Mouse (Mus musculus) forebrain, embryonic 10.5 days (tissue): Measurements from ENCODE around the gene Slc4a4. TPM values are rescaled to one million over a fixed set of nuclear protein-coding genes. Genes with fewer than 3 reads are reported as not detected.

Experiments
- DNase-seq: peaks from one replicate; pipeline ENCODE4 v3.0.0-alpha.2; 2017; ENCODE audit warnings: low spot score; ENCODE audit errors: extremely low spot score
- H3K27ac ChIP-seq: fragments of 300-500 bp; sonication (generic); 2 replicates; pipeline ENCODE4 v1.5.1; 2016; ENCODE audit warnings: mild to moderate bottlenecking
- H3K27me3 ChIP-seq: fragments of 300-500 bp; sonication (generic); 2 replicates; pipeline ENCODE4 v1.6.1; 2016; ENCODE audit warnings: mild to moderate bottlenecking; ENCODE audit not compliant: poor library complexity, severe bottlenecking
- H3K36me3 ChIP-seq: fragments of 300-500 bp; sonication (generic); replicated peaks from 2 replicates; pipeline ENCODE4 v1.6.1; 2016; ENCODE audit warnings: mild to moderate bottlenecking, moderate library complexity
- H3K4me1 ChIP-seq: fragments of 300-500 bp; sonication (generic); 2 replicates; pipeline ENCODE4 v1.6.1; 2016
- H3K4me3 ChIP-seq: fragments of 300-500 bp; sonication (generic); 2 replicates; pipeline ENCODE4 v1.5.1; 2016; ENCODE audit warnings: mild to moderate bottlenecking, moderate library complexity
- H3K9me3 ChIP-seq: fragments of 300-500 bp; sonication (generic); 2 replicates; pipeline ENCODE4 v1.6.1; 2016; ENCODE audit warnings: mild to moderate bottlenecking, moderate library complexity
- WGBS: fragments of 180-500 bp; shearing (Covaris S2); methylation state at CpG from one replicate; pipeline ENCODE4 v1.1.7; 2016; 5-methylcytosine and 5-hydroxymethylcytosine counted together
- polyA plus RNA-seq: library from polyadenylated mRNA; unstranded; fragments of >200 nt; fragmentation: Nextera tagmentation; extraction: Ambion mirVana; gene quantifications from 2 replicates; pipeline ENCODE4 v1.2.1, GENCODE M21; 2016

The Slc4a4 gene
- polyA plus RNA-seq, 1 experiment from 2014 or later, result 1.3 TPM

GRCm38 (mm10) chr5:89209973-89210703 is 323.5 kb downstream of the Slc4a4 start:
- Histone ChIP-seq H3K27me3 (no peaks in the 10 kb centered on the region), H3K36me3 (no peaks in the 10 kb centered on the region), H3K4me3 (no peak overlapping the region), H3K27ac (no peak overlapping the region), H3K4me1 (no peaks in the 10 kb centered on the region), H3K9me3 (no peaks in the 10 kb centered on the region)
- DNase-seq, result no peak
- 88% methylated on average over 7 of the region's 7 CpGs for WGBS

- WGBS, result 76% methylated on average over 1 of the region's 1 CpGs
- Histone ChIP-seq H3K9me3 (no peaks in the 10 kb centered on the region), H3K36me3 (no peaks in the 10 kb centered on the region), H3K27ac (no peak overlapping the region), H3K4me1 (no peaks in the 10 kb centered on the region), H3K4me3 (no peak overlapping the region), H3K27me3 (no peaks in the 10 kb centered on the region)
- no peak for DNase-seq
Measured at GRCm38 (mm10) chr5:89211057-89211456, 324.4 kb downstream of the Slc4a4 start.

- Histone ChIP-seq H3K27ac (no peak overlapping the region), H3K9me3 (no peaks in the 10 kb centered on the region), H3K4me1 (peaks cover 9% of the 10 kb centered on the region), H3K36me3 (no peaks in the 10 kb centered on the region), H3K4me3 (no peak overlapping the region), H3K27me3 (no peaks in the 10 kb centered on the region)
- no peak for DNase-seq
- 89% methylated on average over 8 of the region's 8 CpGs for WGBS
Measured at GRCm38 (mm10) chr5:89218222-89218621, 331.6 kb downstream of the Slc4a4 start.

- Histone ChIP-seq H3K9me3 (no peaks in the 10 kb centered on the region), H3K36me3 (no peaks in the 10 kb centered on the region), H3K27ac (no peak overlapping the region), H3K27me3 (no peaks in the 10 kb centered on the region), H3K4me1 (peaks cover 14% of the 10 kb centered on the region), H3K4me3 (no peak overlapping the region)
- WGBS, result 85% methylated on average over 6 of the region's 6 CpGs
- DNase-seq, result no peak
Measured at GRCm38 (mm10) chr5:89218709-89219108, 332.1 kb downstream of the Slc4a4 start.

GRCm38 (mm10) chr5:89221658-89222057 is 335.0 kb downstream of the Slc4a4 start:
- DNase-seq, result no peak
- Histone ChIP-seq H3K4me1 (peaks cover 16% of the 10 kb centered on the region), H3K9me3 (no peaks in the 10 kb centered on the region), H3K36me3 (no peaks in the 10 kb centered on the region), H3K4me3 (no peak overlapping the region), H3K27ac (no peak overlapping the region), H3K27me3 (no peaks in the 10 kb centered on the region)
- 67% methylated on average over 1 of the region's 1 CpGs for WGBS

GRCm38 (mm10) chr5:89223061-89223740 is 336.6 kb downstream of the Slc4a4 start:
- DNase-seq, result no peak
- Histone ChIP-seq H3K9me3 (no peaks in the 10 kb centered on the region), H3K27ac (no peak overlapping the region), H3K36me3 (no peaks in the 10 kb centered on the region), H3K27me3 (no peaks in the 10 kb centered on the region), H3K4me1 (peaks cover 16% of the 10 kb centered on the region), H3K4me3 (no peak overlapping the region)
- whole genome bisulfite sequencing, result 65% methylated on average over 10 of the region's 10 CpGs

- Histone ChIP-seq H3K4me1 (peaks cover 16% of the 10 kb centered on the region), H3K27me3 (no peaks in the 10 kb centered on the region), H3K9me3 (no peaks in the 10 kb centered on the region), H3K27ac (no peak overlapping the region), H3K4me3 (no peak overlapping the region), H3K36me3 (no peaks in the 10 kb centered on the region)
- DNase-seq, result no peak
- 82% methylated on average over 9 of the region's 9 CpGs for WGBS
Measured at GRCm38 (mm10) chr5:89223744-89224368, 337.2 kb downstream of the Slc4a4 start.

- Histone ChIP-seq H3K27me3 (no peaks in the 10 kb centered on the region), H3K36me3 (no peaks in the 10 kb centered on the region), H3K9me3 (no peaks in the 10 kb centered on the region), H3K27ac (no peak overlapping the region), H3K4me1 (peaks cover 10% of the 10 kb centered on the region), H3K4me3 (no peak overlapping the region)
- no peak for DNase-seq
- WGBS, result 86% methylated on average over 2 of the region's 2 CpGs
Measured at GRCm38 (mm10) chr5:89227948-89228347, 341.3 kb downstream of the Slc4a4 start.

GRCm38 (mm10) chr5:89229606-89230005 is 343.0 kb downstream of the Slc4a4 start:
- Histone ChIP-seq H3K27me3 (no peaks in the 10 kb centered on the region), H3K4me1 (no peaks in the 10 kb centered on the region), H3K27ac (no peak overlapping the region), H3K4me3 (no peak overlapping the region), H3K36me3 (no peaks in the 10 kb centered on the region), H3K9me3 (no peaks in the 10 kb centered on the region)
- 94% methylated on average over 5 of the region's 5 CpGs for WGBS
- no peak for DNase-seq

- Histone ChIP-seq H3K9me3 (no peaks in the 10 kb centered on the region), H3K4me3 (no peak overlapping the region), H3K27me3 (no peaks in the 10 kb centered on the region), H3K4me1 (no peaks in the 10 kb centered on the region), H3K36me3 (no peaks in the 10 kb centered on the region), H3K27ac (no peak overlapping the region)
- WGBS, result 88% methylated on average over 7 of the region's 7 CpGs
- no peak for DNase-seq
Measured at GRCm38 (mm10) chr5:89232313-89232712, 345.7 kb downstream of the Slc4a4 start.

GRCm38 (mm10) chr5:89251806-89252205 is 365.2 kb downstream of the Slc4a4 start:
- no peak for DNase-seq
- 84% methylated on average over 5 of the region's 5 CpGs for WGBS
- no peak overlapping the region for H3K4me3 ChIP-seq
- H3K27ac ChIP-seq, result no peak overlapping the region
- H3K9me3 ChIP-seq, result no peaks in the 10 kb centered on the region
- no peaks in the 10 kb centered on the region for H3K27me3 ChIP-seq
- no peaks in the 10 kb centered on the region for H3K36me3 ChIP-seq
- H3K4me1 ChIP-seq, result no peaks in the 10 kb centered on the region

- no peaks in the 10 kb centered on the region for H3K36me3 ChIP-seq
- no peak overlapping the region for H3K4me3 ChIP-seq
- WGBS, result 94% methylated on average over 9 of the region's 9 CpGs
- no peaks in the 10 kb centered on the region for H3K4me1 ChIP-seq
- DNase-seq, result no peak
- H3K27ac ChIP-seq, result no peak overlapping the region
- H3K9me3 ChIP-seq, result no peaks in the 10 kb centered on the region
- no peaks in the 10 kb centered on the region for H3K27me3 ChIP-seq
Measured at GRCm38 (mm10) chr5:89259804-89260492, 373.3 kb downstream of the Slc4a4 start.

GRCm38 (mm10) chr5:89277049-89277448 is 390.4 kb downstream of the Slc4a4 start:
- WGBS, result 86% methylated on average over 2 of the region's 2 CpGs
- no peak overlapping the region for H3K4me3 ChIP-seq
- H3K36me3 ChIP-seq, result no peaks in the 10 kb centered on the region
- H3K9me3 ChIP-seq, result no peaks in the 10 kb centered on the region
- no peak for DNase-seq
- no peaks in the 10 kb centered on the region for H3K4me1 ChIP-seq
- no peaks in the 10 kb centered on the region for H3K27me3 ChIP-seq
- H3K27ac ChIP-seq, result no peak overlapping the region
